Mouse (Mus musculus) heart, postnatal 0 days (tissue): ENCODE measurements around the gene D130052B06Rik. TPM values are rescaled to one million over a fixed set of nuclear protein-coding genes. Genes with fewer than 3 reads are reported as not detected.

Experiments used
- ATAC-seq: fragments of 200-750 bp; cut with Nextera tagmentation; 2 replicates; pipeline ENCODE4 v1.8.0; 2017; ENCODE audit warnings: low read depth, moderate number of reproducible peaks, moderate library complexity; ENCODE audit not compliant: insufficient read depth
- DNase-seq: peaks from one replicate; pipeline ENCODE4 v3.0.0-alpha.2; 2016; ENCODE audit warnings: low spot score
- H3K27ac ChIP-seq: fragments of 300-500 bp; sonication (generic); 2 replicates; pipeline ENCODE4 v1.5.1; 2014; ENCODE audit warnings: low read depth, mild to moderate bottlenecking
- H3K27me3 ChIP-seq: fragments of 300-500 bp; sonication (generic); 2 replicates; pipeline ENCODE4 v1.6.1; 2014; ENCODE audit warnings: low read length, mixed read lengths; ENCODE audit not compliant: control insufficient read depth, insufficient read depth
- H3K36me3 ChIP-seq: fragments of 300-500 bp; sonication (generic); replicated peaks from 2 replicates; pipeline ENCODE4 v1.6.1; 2014; ENCODE audit warnings: low read length, mixed read lengths; ENCODE audit not compliant: control insufficient read depth, insufficient read depth
- H3K4me1 ChIP-seq: fragments of 300-500 bp; sonication (generic); 2 replicates; pipeline ENCODE4 v1.6.1; 2014; ENCODE audit warnings: antibody characterized with exemption; ENCODE audit not compliant: control insufficient read depth, insufficient read depth
- H3K4me2 ChIP-seq: fragments of 300-500 bp; sonication (generic); 2 replicates; pipeline ENCODE4 v1.6.1; 2014; ENCODE audit warnings: low read depth, mild to moderate bottlenecking, low read length, moderate library complexity
- H3K4me3 ChIP-seq: fragments of 300-500 bp; sonication (generic); 2 replicates; pipeline ENCODE4 v1.5.1; 2014; ENCODE audit warnings: low read depth, low read length
- H3K9ac ChIP-seq: fragments of 300-500 bp; sonication (generic); replicated peaks from 2 replicates; pipeline ENCODE4 v1.6.1; 2014; ENCODE audit warnings: low read depth, low read length, mixed read lengths
- H3K9me3 ChIP-seq: fragments of 300-500 bp; sonication (generic); replicated peaks from 2 replicates; pipeline ENCODE4 v1.6.1; 2016; ENCODE audit warnings: low read length; ENCODE audit not compliant: control insufficient read depth
- CTCF ChIP-seq: IDR thresholded peaks from 2 replicates; pipeline ENCODE4 v1.5.1; 2016; ENCODE audit warnings: antibody characterized with exemption, control low read depth, low read depth
- EP300 ChIP-seq: IDR thresholded peaks from 2 replicates; pipeline ENCODE4 v1.6.1; 2016; ENCODE audit warnings: antibody characterized with exemption, low read depth
- WGBS: fragments of 180-500 bp; shearing (Covaris S2); extraction: QIAGEN DNeasy Blood & Tissue Kit; methylation state at CpG from one replicate; pipeline ENCODE4 v1.1.7; 2014; 5-methylcytosine and 5-hydroxymethylcytosine counted together
- polyA plus RNA-seq: library from polyadenylated mRNA; unstranded; fragments of >200 nt; fragmentation: Nextera tagmentation; extraction: Ambion mirVana; gene quantifications from 2 replicates; pipeline ENCODE4 v1.2.1, GENCODE M21; 2015
- total RNA-seq: library from RNA; depleted of rRNA; stranded (reverse); fragments of >200 nt; gene quantifications from 2 replicates; pipeline ENCODE4 v1.2.3, GENCODE M21; 2014; ENCODE audit warnings: low replicate concordance; rRNA removed

D130052B06Rik gene
- total and polyA plus RNA-seq, 2 experiments from 2014 or later = not detected

GRCm38 (mm10) chr11:33668376-33668775, 69.3 kb downstream of the D130052B06Rik start:
- H3K4me2 ChIP-seq = no peak overlapping the region
- DNase-seq = no peak
- H3K36me3 ChIP-seq = no peaks in the 10 kb centered on the region
- no peaks in the 10 kb centered on the region for H3K27me3 ChIP-seq
- WGBS = 42% methylated on average over 6 of the region's 6 CpGs
- H3K27ac ChIP-seq = no peak overlapping the region
- TF ChIP-seq EP300 (no peak), CTCF (no peak)
- no peak overlapping the region for H3K9ac ChIP-seq
- no peaks in the 10 kb centered on the region for H3K9me3 ChIP-seq
- no peak overlapping the region for H3K4me3 ChIP-seq
- H3K4me1 ChIP-seq = no peaks in the 10 kb centered on the region
- no peak for ATAC-seq

- DNase-seq (no peak), ATAC-seq (no peak)
- TF ChIP-seq CTCF (no peak), EP300 (no peak)
- H3K27ac ChIP-seq = no peak overlapping the region
- no peak overlapping the region for H3K4me2 ChIP-seq
- no peaks in the 10 kb centered on the region for H3K4me1 ChIP-seq
- 68% methylated on average over 10 of the region's 10 CpGs for WGBS
- no peaks in the 10 kb centered on the region for H3K27me3 ChIP-seq
- no peak overlapping the region for H3K9ac ChIP-seq
- no peaks in the 10 kb centered on the region for H3K9me3 ChIP-seq
- H3K4me3 ChIP-seq = no peak overlapping the region
- H3K36me3 ChIP-seq = no peaks in the 10 kb centered on the region
Observed at GRCm38 (mm10) chr11:33670105-33670965, 71.2 kb downstream of the D130052B06Rik start.

Other genes starting within 250 kb of the D130052B06Rik start
- gene Ranbp17, start 85.6 kb upstream of the D130052B06Rik start, total RNA-seq = 3.6 and 3.8 TPM in 2 replicates
- gene Ranbp17, start 85.6 kb upstream of the D130052B06Rik start, polyA plus RNA-seq = 1.4 and 2.1 TPM in 2 replicates
- not detected in 2 replicates for gene Gabrp, start 20.3 kb upstream of the D130052B06Rik start, total RNA-seq
- gene Gabrp, start 20.3 kb upstream of the D130052B06Rik start, polyA plus RNA-seq = 0.16 TPM in 1 of 2 replicates, not detected in the other